Mouse (Mus musculus) adrenal gland, postnatal 14 days (tissue): Measurements from ENCODE around the gene Braf. TPM values are rescaled to one million over a fixed set of nuclear protein-coding genes. Genes with fewer than 3 reads are reported as not detected.
"Not testable (repeated sequence)": the region's sequence is repeated elsewhere in the genome, so short reads cannot be mapped to it uniquely, and the experiment has no call there.

Experiments
- DNase-seq: peaks from one replicate; pipeline ENCODE4 v3.0.0; 2021; ENCODE audit warnings: mixed read lengths
- long read RNA-seq, 2 experiments: library from polyadenylated mRNA; stranded (forward); transcript quantifications; one replicate each; pipeline ENCODE4 v2.0.0; 2021
- total RNA-seq: library from RNA; stranded (reverse); gene quantifications from 2 replicates; pipeline ENCODE4 v1.2.3, GENCODE M21; 2021

Gene Braf
- total RNA-seq, result 30.9 and 35.4 TPM in 2 replicates
- long read RNA-seq, experiment 1, partial matches to known transcripts, result 0 of 7 reads
- long read RNA-seq, experiment 1, other reads (novel, unspliced or antisense), result 5 of 7 reads
- long read RNA-seq, experiment 2, partial matches to known transcripts, result 1 of 8 reads
- long read RNA-seq, experiment 2, other reads (novel, unspliced or antisense), result 5 of 8 reads

DNA sequence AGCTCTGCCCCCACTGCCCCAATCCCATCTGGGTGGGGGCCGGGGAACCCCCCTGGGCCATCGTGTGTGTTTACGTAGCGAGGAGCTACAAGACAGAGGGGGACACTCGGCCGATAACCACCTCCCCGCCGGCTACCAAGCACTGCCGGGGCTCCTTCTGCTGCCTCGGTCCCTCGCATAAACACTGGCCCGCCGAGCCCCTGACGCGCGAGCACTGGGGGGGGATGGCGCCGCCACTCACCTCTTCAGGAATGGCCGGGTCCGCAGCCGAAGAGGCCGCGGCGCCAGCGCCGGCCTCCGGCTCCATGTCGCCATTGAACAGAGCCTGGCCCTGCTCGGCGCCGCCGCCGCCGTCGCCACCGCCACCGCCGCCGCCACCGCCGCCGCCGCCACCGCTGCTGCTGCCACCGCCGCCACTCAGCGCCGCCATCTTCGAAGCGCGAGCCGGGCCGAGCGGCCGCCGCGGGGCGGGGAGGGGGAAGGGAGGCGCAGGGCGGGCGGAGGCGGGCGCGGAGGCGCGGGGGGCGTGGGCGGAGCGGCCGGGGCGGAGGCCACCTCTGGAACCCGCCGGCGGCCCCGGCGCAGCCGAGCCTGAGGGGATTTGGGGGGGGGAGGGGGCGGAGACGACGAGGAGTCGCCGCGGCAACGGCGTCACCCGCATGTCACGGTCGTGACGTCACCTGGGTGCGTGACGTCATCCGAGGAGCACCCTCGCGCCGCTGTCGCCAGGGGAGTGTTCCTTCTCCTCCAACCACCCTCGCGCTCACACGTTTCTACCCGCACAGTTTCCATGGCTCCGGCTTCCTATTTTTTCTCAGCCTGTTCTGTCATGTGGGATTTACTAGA, at the start of gene Braf:
Braf (minus strand) TSS at position 598 of the 846 bp plus-strand sequence.
- peak; percentile 93 for DNase-seq

GRCm38 (mm10) chr6:39775029-39775428, 49.8 kb upstream of the Braf start:
- DNase-seq, result no peak

DNA sequence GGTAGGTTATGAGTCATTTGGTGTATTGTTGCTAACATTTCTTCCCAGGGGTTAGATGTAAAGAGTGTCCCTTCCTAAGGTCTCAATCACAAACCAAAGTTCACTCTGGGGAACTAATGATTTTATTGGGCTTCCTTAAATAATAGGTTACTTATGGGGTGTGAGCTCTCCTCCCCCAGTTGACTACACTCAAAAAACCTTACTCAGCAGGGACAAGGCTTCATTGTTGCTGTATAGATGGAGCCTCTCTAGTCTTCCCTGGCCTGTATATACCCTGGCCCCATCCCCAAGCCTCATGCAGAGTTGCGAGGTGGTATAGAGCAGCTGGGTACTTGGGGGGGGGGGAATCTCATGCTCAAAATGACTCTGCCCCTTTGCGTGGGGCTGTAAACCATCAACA, 32.0 kb upstream of the Braf start:
- no peak for DNase-seq

GRCm38 (mm10) chr6:39749881-39750280, 24.6 kb upstream of the Braf start:
- no peak for DNase-seq

GRCm38 (mm10) chr6:39747094-39747493, 21.8 kb upstream of the Braf start:
- no peak for DNase-seq

DNA sequence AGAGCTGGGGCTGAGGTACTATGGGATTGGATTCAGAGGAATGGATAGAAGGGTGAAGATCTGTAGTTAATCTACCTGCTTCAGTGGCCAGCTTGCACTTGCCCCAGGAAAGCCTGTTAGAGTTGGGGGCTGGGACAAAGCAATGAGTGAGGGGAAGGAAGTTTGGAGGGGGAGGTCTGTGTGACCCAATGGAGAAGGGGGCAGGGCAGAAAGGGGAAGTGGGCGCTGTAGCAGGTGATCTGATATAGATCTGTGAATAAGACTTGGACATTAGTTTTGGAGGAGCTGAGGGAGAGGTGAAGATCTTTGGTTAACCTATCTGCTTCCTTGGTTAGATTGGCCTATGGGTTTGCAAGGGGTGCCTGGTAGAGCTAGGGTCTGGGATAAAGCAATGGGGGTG, 20.2 kb upstream of the Braf start:
- no peak for DNase-seq

- DNase-seq, result not testable (repeated sequence)
Measured at GRCm38 (mm10) chr6:39739698-39740097, 14.4 kb upstream of the Braf start.

- no peak for DNase-seq
Measured at GRCm38 (mm10) chr6:39728095-39728494, 2.8 kb upstream of the Braf start.

GRCm38 (mm10) chr6:39726149-39726548, 886 bp upstream of the Braf start:
- DNase-seq, result no peak

DNA sequence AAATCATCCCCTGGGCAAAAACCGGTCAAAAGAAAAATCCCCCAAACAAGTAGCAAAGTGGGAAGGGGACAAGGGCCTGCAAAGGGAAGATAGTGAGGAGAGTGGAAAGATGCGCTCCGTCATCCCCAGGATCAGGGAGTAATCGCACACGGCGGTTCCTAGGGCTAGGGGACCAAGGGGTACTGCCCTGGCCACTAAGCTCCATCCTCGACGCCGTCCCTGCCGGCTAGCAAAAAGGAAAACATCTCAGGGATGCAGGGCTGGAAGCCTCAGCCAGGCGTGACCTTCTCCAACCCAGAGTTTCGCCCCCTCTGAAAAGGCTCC, 759 bp downstream of the Braf start:
- DNase-seq, result peak; percentile 54

- DNase-seq, result peak; percentile 7
Measured at GRCm38 (mm10) chr6:39724071-39724470, 1.2 kb downstream of the Braf start.

- no peak for DNase-seq
Measured at GRCm38 (mm10) chr6:39718567-39718966, 6.7 kb downstream of the Braf start.

DNA sequence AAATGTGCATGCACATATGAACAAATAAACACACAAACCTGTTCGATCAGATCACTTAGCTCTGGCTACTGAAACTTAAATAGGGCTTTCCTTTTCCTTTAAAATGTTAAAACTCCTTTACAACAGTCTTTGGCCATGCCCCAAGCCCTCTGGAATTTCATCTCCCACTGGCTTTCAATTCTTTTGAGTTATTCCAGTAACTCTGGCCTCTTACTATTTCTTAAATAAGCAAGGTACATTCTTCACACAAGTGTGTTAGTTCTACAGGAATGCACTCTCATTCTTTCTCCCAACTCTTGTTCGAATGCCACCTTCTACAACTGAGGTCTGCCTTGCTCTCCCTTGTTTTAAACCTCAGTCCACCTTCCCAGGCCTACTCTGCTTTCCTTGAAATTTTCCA, 8.2 kb downstream of the Braf start:
- DNase-seq, result no peak

- no peak for DNase-seq
Measured at GRCm38 (mm10) chr6:39714341-39714740, 10.9 kb downstream of the Braf start.

DNA sequence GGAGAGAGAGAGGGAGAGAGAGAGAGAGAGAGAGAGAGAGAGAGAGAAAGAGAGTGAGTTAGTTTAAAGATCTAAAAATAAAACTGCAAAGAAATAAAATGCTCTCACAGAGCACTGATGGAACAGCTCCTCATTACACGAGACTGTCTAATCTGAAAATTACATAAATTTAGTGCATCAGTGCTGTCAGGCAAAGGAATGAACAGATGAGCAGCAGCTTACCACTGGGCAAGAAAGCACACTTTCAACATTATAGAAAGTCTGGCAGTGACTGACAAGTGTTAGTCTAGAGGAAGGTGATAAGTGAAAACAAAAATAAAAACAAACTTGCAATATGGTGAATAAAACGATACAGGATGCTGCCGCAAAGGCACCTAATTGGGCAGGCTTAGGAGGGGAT, 11.9 kb downstream of the Braf start:
- no peak for DNase-seq

GRCm38 (mm10) chr6:39705625-39706024, 19.6 kb downstream of the Braf start:
- DNase-seq, result no peak

DNA sequence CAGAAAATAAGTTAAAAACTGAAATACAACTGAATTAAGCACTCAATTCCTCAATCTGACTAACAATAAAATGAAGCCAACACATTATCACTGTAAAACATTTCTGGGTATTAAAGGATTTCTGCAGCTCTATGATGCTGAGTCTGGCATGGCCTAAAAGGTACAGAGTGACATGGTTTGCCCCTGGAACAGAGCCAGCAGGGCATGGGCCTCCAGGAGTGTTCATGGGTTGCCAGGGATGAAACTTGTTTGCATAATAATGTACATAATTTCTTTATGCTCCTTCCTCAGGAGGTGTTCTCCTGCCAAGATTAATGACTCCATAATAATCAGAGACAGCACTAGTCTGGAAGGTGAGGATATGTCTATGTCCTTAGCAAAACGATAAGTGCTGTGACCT, 32.1 kb downstream of the Braf start:
- no peak for DNase-seq

DNA sequence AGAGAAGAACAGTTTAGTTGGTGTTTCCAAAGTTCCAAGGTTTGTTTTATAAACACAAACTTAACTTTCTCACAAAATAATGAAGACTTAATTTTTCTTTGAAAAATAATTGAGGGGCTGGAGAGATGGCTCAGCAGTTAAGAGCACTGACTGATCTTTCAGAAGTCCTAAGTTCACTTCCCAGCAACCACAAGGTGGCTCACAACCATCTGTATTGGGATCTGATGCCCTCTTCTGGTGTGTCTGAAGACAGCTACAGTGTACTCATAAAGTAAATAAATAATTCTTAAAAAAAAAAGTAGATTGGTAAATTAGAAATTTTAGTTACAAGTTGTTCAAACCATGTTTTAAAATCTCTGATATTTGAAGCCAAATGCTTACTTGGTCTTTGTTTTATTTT, 38.4 kb downstream of the Braf start:
- not testable (repeated sequence) for DNase-seq

DNA sequence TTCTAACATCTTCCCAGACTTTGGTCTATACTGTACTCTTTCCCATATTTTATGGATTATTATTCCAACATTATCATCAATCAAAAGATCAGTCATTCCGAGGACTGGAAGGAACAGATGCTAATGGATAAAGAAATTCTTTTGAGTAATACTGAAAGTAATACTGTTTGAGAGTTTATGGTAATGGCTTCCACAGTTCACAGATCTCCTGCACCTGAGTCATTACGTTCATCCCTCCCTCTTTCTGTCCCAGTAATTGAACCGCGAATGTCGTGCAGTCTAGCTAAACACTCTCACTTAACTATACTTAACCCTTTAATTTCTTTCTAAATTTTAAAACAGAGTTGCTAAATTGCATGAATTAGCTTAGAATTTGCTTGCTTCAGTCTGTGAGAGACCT, 43.5 kb downstream of the Braf start:
- no peak for DNase-seq

- DNase-seq, result no peak
Measured at GRCm38 (mm10) chr6:39680524-39680923, 44.7 kb downstream of the Braf start.

GRCm38 (mm10) chr6:39678241-39678640, 47.0 kb downstream of the Braf start:
- no peak for DNase-seq

- DNase-seq, result no peak
Measured at GRCm38 (mm10) chr6:39675081-39675480, 50.2 kb downstream of the Braf start.

GRCm38 (mm10) chr6:39611296-39611695, 114.0 kb downstream of the Braf start:
- DNase-seq, result no peak

GRCm38 (mm10) chr6:39610207-39610606, 115.1 kb downstream of the Braf start:
- DNase-seq, result no peak
